Mouse (Mus musculus) heart, adult 10 weeks (tissue): ENCODE results near the gene Shisa9. TPM values are rescaled to one million over a fixed set of nuclear protein-coding genes. Genes with fewer than 3 reads are reported as not detected.

Experiments
- polyA plus RNA-seq: library from polyadenylated mRNA; stranded (reverse); fragments of 350-450 nt; fragmentation: Illumina TruSeq; extraction: RNeasy Lipid Tissue Mini Kit (QIAGEN cat#74804); gene quantifications from one replicate; pipeline ENCODE4 v1.2.3, GENCODE M21; 2014; ENCODE audit warnings: low read depth, low replicate concordance

The Shisa9 gene
- polyA plus RNA-seq, result not detected

GRCm38 (mm10) chr16:11983616-11984270, at the start of gene Shisa9:
Gene Shisa9, plus strand, starts transcription at chr16:11984113.

Other genes with a start within 250 kb of the Shisa9 start
- 48.2 TPM for gene Cpped1, start 74.7 kb upstream of the Shisa9 start, polyA plus RNA-seq